Mouse (Mus musculus): Measurements from ENCODE around the gene Mylip. TPM values are rescaled to one million over a fixed set of nuclear protein-coding genes. Genes with fewer than 3 reads are reported as not detected.

Gene Mylip
- polyA plus RNA-seq, 1 experiment from 2014 or later: 6.4 TPM

GRCm38 (mm10) chr13:45391854-45392454 lies 2.4 kb downstream of the Mylip start:
- H3K27me3 ChIP-seq (ENCODE audit: control insufficient read depth, insufficient read depth, low read length): no peaks in the 10 kb centered on the region
- peak overlapping the region in 1 of 2 experiments; percentile 81; a peak in 2 of 4 replicates for H3K4me3 ChIP-seq (ENCODE audit: control insufficient read depth in 1 of 2, insufficient read depth in 1 of 2, low read depth in 1 of 2, low read length in 2 of 2)
- peaks cover 9% of the 10 kb centered on the region; the same call in 1 of the 2 replicates for H3K36me3 ChIP-seq (ENCODE audit: control insufficient read depth, insufficient read depth, low read length)
- no peak for ATAC-seq (ENCODE audit: insufficient number of reproducible peaks, insufficient read depth, low FRiP score, low read depth)
- WGBS: 33% methylated on average over 9 of the region's 9 CpGs
- H3K27ac ChIP-seq (replicated peaks in 1 of 2; ENCODE audit: control insufficient read depth in 1 of 2, insufficient read depth in 1 of 2, low read depth in 2 of 2, low read length in 2 of 2): peak overlapping the region; percentile 62 to 77; a peak in 3 of 4 replicates
- H3K9me3 ChIP-seq (ENCODE audit: control insufficient read depth, low read length): no peaks in the 10 kb centered on the region
- H3K9ac ChIP-seq (ENCODE audit: low read length): 0 out of 2 replicates have a peak overlapping the region, but pooled peaks have one; percentile 30
- H3K4me2 ChIP-seq (ENCODE audit: low read length): peak overlapping the region; percentile 99
- H3K4me1 ChIP-seq (ENCODE audit: control insufficient read depth in 2 of 2, insufficient read depth in 2 of 2, low read length in 2 of 2): peaks cover 10 to 33% of the 10 kb centered on the region in 2 experiments

DNA sequence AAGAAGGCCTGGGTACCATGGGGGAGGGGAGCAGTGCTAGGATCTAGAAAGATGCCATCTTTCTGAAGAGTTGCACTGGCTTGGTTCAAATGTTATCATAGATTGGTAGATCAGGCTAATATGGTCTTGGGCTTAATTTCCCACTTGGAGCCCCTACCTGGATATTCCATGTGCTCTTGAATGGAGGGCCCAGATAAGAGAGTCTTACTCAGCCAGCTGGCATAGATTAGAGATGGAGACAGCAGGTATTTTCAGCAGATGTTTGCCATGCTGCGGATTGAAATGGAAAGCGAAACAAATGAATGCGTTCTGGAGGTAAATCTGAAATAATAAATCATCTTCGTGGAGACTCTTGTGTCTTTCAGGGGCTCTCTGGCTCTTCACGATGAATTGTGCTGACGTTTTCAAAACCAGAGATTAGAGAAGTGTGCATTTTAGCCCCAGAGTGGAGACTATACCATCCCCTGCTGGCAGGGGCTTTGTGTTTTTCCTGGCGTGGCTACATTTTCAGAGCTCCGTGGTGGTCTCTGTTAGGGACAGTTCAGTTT lies 4.8 kb downstream of the Mylip start:
- no peaks in the 10 kb centered on the region for H3K9me3 ChIP-seq (ENCODE audit: control insufficient read depth, low read length)
- no peak overlapping the region for H3K9ac ChIP-seq (ENCODE audit: low read length)
- H3K27ac ChIP-seq (replicated peaks in 1 of 2; ENCODE audit: control insufficient read depth in 1 of 2, insufficient read depth in 1 of 2, low read depth in 2 of 2, low read length in 2 of 2): no peak overlapping the region
- 67% methylated on average over 8 of the region's 8 CpGs for WGBS
- peaks cover 8 to 33% of the 10 kb centered on the region in 2 experiments for H3K4me1 ChIP-seq (ENCODE audit: control insufficient read depth in 2 of 2, insufficient read depth in 2 of 2, low read length in 2 of 2)
- no peak for ATAC-seq (ENCODE audit: insufficient number of reproducible peaks, insufficient read depth, low FRiP score, low read depth)
- H3K4me2 ChIP-seq (ENCODE audit: low read length): no peak overlapping the region
- H3K36me3 ChIP-seq (ENCODE audit: control insufficient read depth, insufficient read depth, low read length): peaks cover 9% of the 10 kb centered on the region; the same call in 1 of the 2 replicates
- H3K4me3 ChIP-seq (ENCODE audit: control insufficient read depth in 1 of 2, insufficient read depth in 1 of 2, low read depth in 1 of 2, low read length in 2 of 2): no peak overlapping the region
- no peaks in the 10 kb centered on the region for H3K27me3 ChIP-seq (ENCODE audit: control insufficient read depth, insufficient read depth, low read length)

GRCm38 (mm10) chr13:45396724-45397123 lies 7.2 kb downstream of the Mylip start:
- Histone ChIP-seq H3K9ac (ENCODE audit: low read length) (no peak overlapping the region), H3K9me3 (ENCODE audit: control insufficient read depth, low read length) (no peaks in the 10 kb centered on the region), H3K27me3 (ENCODE audit: control insufficient read depth, insufficient read depth, low read length) (no peaks in the 10 kb centered on the region), H3K27ac (replicated peaks in 1 of 2; ENCODE audit: control insufficient read depth in 1 of 2, insufficient read depth in 1 of 2, low read depth in 2 of 2, low read length in 2 of 2) (no peak overlapping the region; a peak in 1 of 4 replicates), H3K4me3 (ENCODE audit: control insufficient read depth in 1 of 2, insufficient read depth in 1 of 2, low read depth in 1 of 2, low read length in 2 of 2) (no peak overlapping the region), H3K4me2 (ENCODE audit: low read length) (no peak overlapping the region), H3K4me1 (ENCODE audit: control insufficient read depth in 2 of 2, insufficient read depth in 2 of 2, low read length in 2 of 2) (peaks cover 2 to 18% of the 10 kb centered on the region in 2 experiments; a peak in 3 of 4 replicates), H3K36me3 (ENCODE audit: control insufficient read depth, insufficient read depth, low read length) (peaks cover 9% of the 10 kb centered on the region; the same call in 1 of the 2 replicates)
- WGBS: 85% methylated on average over 8 of the region's 8 CpGs
- ATAC-seq (ENCODE audit: insufficient number of reproducible peaks, insufficient read depth, low FRiP score, low read depth): no peak

DNA sequence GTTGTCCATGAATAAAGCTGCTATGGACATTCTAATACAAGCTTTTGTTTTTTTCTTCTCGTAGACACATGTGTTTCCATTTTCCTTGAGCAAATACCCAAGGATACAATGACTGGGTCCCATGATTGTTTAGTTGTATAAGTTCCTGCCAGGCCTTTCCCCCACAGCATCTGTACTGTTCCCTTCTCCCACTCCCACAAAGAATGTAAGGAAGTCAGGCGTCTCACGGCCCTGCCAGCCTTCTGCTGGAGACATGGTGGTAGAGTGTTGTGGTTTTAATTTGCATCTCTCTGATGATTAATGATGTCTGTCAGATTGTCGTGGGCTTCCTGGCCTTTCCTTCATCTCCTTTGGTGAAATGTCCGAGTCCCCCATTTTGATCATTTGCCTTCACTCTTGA lies 7.7 kb downstream of the Mylip start:
- Histone ChIP-seq H3K4me3 (ENCODE audit: control insufficient read depth in 1 of 2, insufficient read depth in 1 of 2, low read depth in 1 of 2, low read length in 2 of 2) (no peak overlapping the region), H3K27me3 (ENCODE audit: control insufficient read depth, insufficient read depth, low read length) (no peaks in the 10 kb centered on the region), H3K9me3 (ENCODE audit: control insufficient read depth, low read length) (no peaks in the 10 kb centered on the region), H3K27ac (replicated peaks in 1 of 2; ENCODE audit: control insufficient read depth in 1 of 2, insufficient read depth in 1 of 2, low read depth in 2 of 2, low read length in 2 of 2) (no peak overlapping the region; a peak in 1 of 4 replicates), H3K4me1 (ENCODE audit: control insufficient read depth in 2 of 2, insufficient read depth in 2 of 2, low read length in 2 of 2) (peaks cover 0 to 13% of the 10 kb centered on the region in 2 experiments; a peak in 3 of 4 replicates), H3K4me2 (ENCODE audit: low read length) (no peak overlapping the region), H3K9ac (ENCODE audit: low read length) (no peak overlapping the region), H3K36me3 (ENCODE audit: control insufficient read depth, insufficient read depth, low read length) (peaks cover 9% of the 10 kb centered on the region; the same call in 1 of the 2 replicates)
- no peak for ATAC-seq (ENCODE audit: insufficient number of reproducible peaks, insufficient read depth, low FRiP score, low read depth)
- 72% methylated on average over 5 of the region's 5 CpGs for WGBS

DNA sequence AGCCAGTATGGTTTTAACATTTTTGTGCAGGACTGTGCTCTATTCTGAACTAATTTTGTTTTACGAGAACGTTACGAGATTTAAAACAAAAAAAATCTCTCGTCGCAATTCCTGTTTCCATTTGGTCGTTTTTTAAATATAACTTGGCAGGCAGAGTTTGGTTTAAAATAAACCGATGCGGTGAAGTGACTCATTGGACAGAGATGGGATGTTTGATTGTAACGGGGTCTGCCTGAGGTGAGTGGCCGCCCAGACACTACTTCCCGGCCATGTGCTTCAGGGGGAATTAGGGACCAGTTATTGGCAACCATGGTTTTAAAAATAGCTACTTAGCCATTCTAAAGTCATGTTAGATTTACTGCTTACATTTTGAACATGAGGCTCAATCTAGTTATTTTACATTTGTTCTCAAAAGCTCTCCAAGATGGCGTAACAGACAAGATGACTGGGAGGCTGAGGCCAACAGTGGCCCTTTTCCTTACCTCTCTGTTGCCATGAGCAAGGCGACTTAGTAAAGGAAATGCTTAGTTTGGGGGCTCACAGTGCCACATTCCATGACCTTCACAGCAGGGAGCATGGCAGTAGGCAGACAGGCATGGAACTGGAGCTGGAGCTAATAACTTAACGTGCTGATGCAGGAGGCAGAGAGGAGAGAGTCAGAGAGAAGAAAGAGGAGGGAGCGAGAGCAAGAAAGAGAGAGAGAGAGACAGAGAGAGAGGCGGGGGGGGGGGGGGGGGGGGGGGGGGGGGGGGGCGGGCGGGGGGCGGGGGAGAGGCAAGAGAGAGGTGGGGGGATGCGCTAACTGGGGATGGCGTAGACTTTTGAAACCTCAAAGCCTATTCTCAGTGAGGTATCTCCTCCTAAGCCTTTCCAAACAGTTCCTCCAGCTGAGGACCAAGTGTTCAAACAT lies 8.6 kb downstream of the Mylip start:
- Histone ChIP-seq H3K4me2 (ENCODE audit: low read length) (no peak overlapping the region), H3K27me3 (ENCODE audit: control insufficient read depth, insufficient read depth, low read length) (no peaks in the 10 kb centered on the region), H3K4me3 (ENCODE audit: control insufficient read depth in 1 of 2, insufficient read depth in 1 of 2, low read depth in 1 of 2, low read length in 2 of 2) (no peak overlapping the region), H3K27ac (replicated peaks in 1 of 2; ENCODE audit: control insufficient read depth in 1 of 2, insufficient read depth in 1 of 2, low read depth in 2 of 2, low read length in 2 of 2) (no peak overlapping the region), H3K36me3 (ENCODE audit: control insufficient read depth, insufficient read depth, low read length) (0 out of 2 replicates have a peak, but pooled peaks cover 4% of the 10 kb centered on the region), H3K9me3 (ENCODE audit: control insufficient read depth, low read length) (no peaks in the 10 kb centered on the region), H3K4me1 (ENCODE audit: control insufficient read depth in 2 of 2, insufficient read depth in 2 of 2, low read length in 2 of 2) (peaks cover 0 to 4% of the 10 kb centered on the region in 2 experiments; a peak in 3 of 4 replicates), H3K9ac (ENCODE audit: low read length) (no peak overlapping the region)
- 74% methylated on average over 20 of the region's 21 CpGs for WGBS
- ATAC-seq (ENCODE audit: insufficient number of reproducible peaks, insufficient read depth, low FRiP score, low read depth): no peak

DNA sequence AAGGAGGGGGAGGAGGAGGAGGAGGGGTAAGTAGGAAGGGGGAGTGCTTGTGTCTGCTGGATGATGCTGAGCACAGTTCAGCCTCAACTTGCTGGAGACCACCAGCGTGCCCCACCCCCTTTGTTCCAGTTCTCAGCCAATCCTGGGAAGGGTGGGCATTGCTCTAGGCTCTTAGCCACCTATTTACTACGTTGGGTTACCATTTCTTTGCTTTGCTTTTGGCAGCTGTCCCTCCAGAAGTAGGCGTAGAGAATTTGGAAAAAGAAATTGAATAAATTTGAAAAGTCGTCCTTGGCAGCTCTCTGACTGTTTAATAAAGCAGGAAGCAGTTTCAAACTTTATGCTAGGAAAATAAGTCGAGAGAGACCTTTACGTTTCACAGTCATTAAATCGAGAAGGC lies 11.2 kb downstream of the Mylip start:
- peaks cover 0 to 4% of the 10 kb centered on the region in 2 experiments; a peak in 2 of 4 replicates for H3K4me1 ChIP-seq (ENCODE audit: control insufficient read depth in 2 of 2, insufficient read depth in 2 of 2, low read length in 2 of 2)
- no peak overlapping the region for H3K9ac ChIP-seq (ENCODE audit: low read length)
- H3K9me3 ChIP-seq (ENCODE audit: control insufficient read depth, low read length): no peaks in the 10 kb centered on the region
- H3K4me2 ChIP-seq (ENCODE audit: low read length): no peak overlapping the region
- no peak for ATAC-seq (ENCODE audit: insufficient number of reproducible peaks, insufficient read depth, low FRiP score, low read depth)
- H3K27ac ChIP-seq (replicated peaks in 1 of 2; ENCODE audit: control insufficient read depth in 1 of 2, insufficient read depth in 1 of 2, low read depth in 2 of 2, low read length in 2 of 2): no peak overlapping the region
- no peak overlapping the region for H3K4me3 ChIP-seq (ENCODE audit: control insufficient read depth in 1 of 2, insufficient read depth in 1 of 2, low read depth in 1 of 2, low read length in 2 of 2)
- peaks cover 22% of the 10 kb centered on the region for H3K36me3 ChIP-seq (ENCODE audit: control insufficient read depth, insufficient read depth, low read length)
- H3K27me3 ChIP-seq (ENCODE audit: control insufficient read depth, insufficient read depth, low read length): no peaks in the 10 kb centered on the region
- 79% methylated on average over 7 of the region's 7 CpGs for WGBS

DNA sequence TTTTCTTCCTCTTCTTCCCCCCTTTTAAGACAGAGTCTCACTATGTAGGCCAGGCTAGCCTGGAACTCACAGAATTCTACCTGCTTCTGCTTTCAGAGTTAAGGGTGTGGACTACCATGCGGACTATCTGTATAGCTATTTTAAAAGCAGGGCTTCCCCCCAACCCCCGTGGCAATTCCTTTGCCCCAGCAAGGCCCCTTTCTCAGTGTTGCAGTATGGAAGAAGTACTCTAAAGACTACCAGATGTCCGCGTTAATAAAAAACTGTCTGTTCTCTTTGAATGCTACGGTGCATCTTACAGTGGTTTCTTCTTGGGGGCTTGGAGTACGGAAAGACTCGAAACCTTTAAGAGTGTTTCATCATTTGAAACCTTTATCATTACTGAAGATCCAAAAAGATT lies 12.3 kb downstream of the Mylip start:
- Histone ChIP-seq H3K27me3 (ENCODE audit: control insufficient read depth, insufficient read depth, low read length) (no peaks in the 10 kb centered on the region), H3K9ac (ENCODE audit: low read length) (no peak overlapping the region)

More for the DNA sequence above, 12.3 kb downstream of the Mylip start:
- Histone ChIP-seq H3K36me3 (ENCODE audit: control insufficient read depth, insufficient read depth, low read length) (peaks cover 29% of the 10 kb centered on the region), H3K9me3 (ENCODE audit: control insufficient read depth, low read length) (no peaks in the 10 kb centered on the region), H3K27ac (replicated peaks in 1 of 2; ENCODE audit: control insufficient read depth in 1 of 2, insufficient read depth in 1 of 2, low read depth in 2 of 2, low read length in 2 of 2) (no peak overlapping the region), H3K4me3 (ENCODE audit: control insufficient read depth in 1 of 2, insufficient read depth in 1 of 2, low read depth in 1 of 2, low read length in 2 of 2) (no peak overlapping the region), H3K4me1 (ENCODE audit: control insufficient read depth in 2 of 2, insufficient read depth in 2 of 2, low read length in 2 of 2) (peaks cover 4 to 6% of the 10 kb centered on the region in 2 experiments; a peak in 2 of 4 replicates), H3K4me2 (ENCODE audit: low read length) (no peak overlapping the region)
- 81% methylated on average over 7 of the region's 7 CpGs for WGBS
- no peak for ATAC-seq (ENCODE audit: insufficient number of reproducible peaks, insufficient read depth, low FRiP score, low read depth)
